Comparison of ENCODE assay signal across 8 mouse cellular contexts in genomic region chr4:137866206-137866863, GRCm38 (mm10). TPM values are rescaled to one million over a fixed set of nuclear protein-coding genes. Genes with fewer than 3 reads are reported as not detected.
DNase-seq lines count a peak whose midpoint lies in the region; ATAC-seq and TF ChIP-seq lines count a peak whose summit lies in the region.

No protein-coding gene starts in this region.

- peak overlapping the region; percentile 63; the same call in 1 of the 2 replicates for H3K27ac ChIP-seq in layer of hippocampus, adult 2 months
- 0 out of 2 replicates have a peak overlapping the region, but pooled peaks have one; percentile 43 for H3K27ac ChIP-seq in hindbrain, embryonic 11.5 days (ENCODE audit: low read depth, low read length)
- no peak overlapping the region for H3K27ac ChIP-seq in liver, postnatal 0 days (ENCODE audit: low read depth)

- no peaks in the 10 kb centered on the region for H3K36me3 ChIP-seq in hindbrain, embryonic 11.5 days (ENCODE audit: control insufficient read depth, insufficient read depth, low read length)
- no peaks in the 10 kb centered on the region for H3K36me3 ChIP-seq in liver, postnatal 0 days (replicated peaks; ENCODE audit: insufficient read depth, low read length)

- no peak overlapping the region for H3K4me2 ChIP-seq in hindbrain, embryonic 11.5 days (replicated peaks; ENCODE audit: low read depth, low read length)
- peak overlapping the region; percentile 30 for H3K4me2 ChIP-seq in liver, postnatal 0 days (ENCODE audit: low read depth, low read length)

- TF ChIP-seq EP300 in liver, postnatal 0 days (IDR thresholded peaks at IDR 0.05; ENCODE audit: low read depth) = no peak

- 49% methylated on average over 19 of the region's 19 CpGs for WGBS in hindbrain, embryonic 11.5 days
- WGBS in liver, postnatal 0 days (ENCODE audit: insufficient replicate concordance) = 21% methylated on average over 19 of the region's 19 CpGs

- ATAC-seq in hindbrain, embryonic 11.5 days (ENCODE audit: low FRiP score) = no peak
- no peak for ATAC-seq in liver, postnatal 0 days

- no peaks in the 10 kb centered on the region for H3K27me3 ChIP-seq in hindbrain, embryonic 11.5 days (ENCODE audit: control insufficient read depth, insufficient read depth, low read length)
- no peaks in the 10 kb centered on the region for H3K27me3 ChIP-seq in liver, postnatal 0 days (ENCODE audit: insufficient read depth, low read length)

- H3K4me1 ChIP-seq in hindbrain, embryonic 11.5 days (replicated peaks; ENCODE audit: control insufficient read depth, insufficient read depth, low read length) = peaks cover 16% of the 10 kb centered on the region
- H3K4me1 ChIP-seq in liver, postnatal 0 days (ENCODE audit: insufficient read depth) = peaks cover 49% of the 10 kb centered on the region

- DNase-seq in layer of hippocampus, adult 2 months (ENCODE audit: low spot score in 2 of 2) = peak in 1 of 2 experiments; percentile 41
- DNase-seq in layer of hippocampus, postnatal 25 days (ENCODE audit: extremely low spot score in 1 of 2, low spot score in 1 of 2) = no peak
- peak; percentile 59 for DNase-seq in ZHBTc4 (ENCODE audit: low read depth, low spot score)
- DNase-seq in hindbrain, embryonic 11.5 days (ENCODE audit: low spot score) = peak; percentile 70
- DNase-seq in liver, postnatal 0 days = peak; percentile 77
- DNase-seq in retina, postnatal 1 day = peak; percentile 81
- no peak for DNase-seq in urinary bladder, postnatal 36 days (ENCODE audit: low spot score in 2 of 2)
- DNase-seq in testis, postnatal 14 days (ENCODE audit: low spot score) = no peak

- no peaks in the 10 kb centered on the region for H3K9me3 ChIP-seq in hindbrain, embryonic 11.5 days (ENCODE audit: control insufficient read depth, low read length)
- no peaks in the 10 kb centered on the region for H3K9me3 ChIP-seq in liver, postnatal 0 days (ENCODE audit: low read length)

- H3K9ac ChIP-seq in hindbrain, embryonic 11.5 days (ENCODE audit: low read depth, low read length) = no peak overlapping the region
- no peak overlapping the region for H3K9ac ChIP-seq in liver, postnatal 0 days (replicated peaks)

- TF ChIP-seq CTCF in layer of hippocampus, adult 2 months (conservative IDR thresholded peaks at IDR 0.05) = no peak
- no peak for TF ChIP-seq CTCF in liver, postnatal 0 days (IDR thresholded peaks at IDR 0.05; ENCODE audit: low read depth)

- peak overlapping the region; percentile 26; the same call in 1 of the 2 replicates for H3K4me3 ChIP-seq in layer of hippocampus, adult 2 months
- H3K4me3 ChIP-seq in hindbrain, embryonic 11.5 days (ENCODE audit: low read depth, low read length) = no peak overlapping the region
- no peak overlapping the region for H3K4me3 ChIP-seq in liver, postnatal 0 days (ENCODE audit: low read depth, low read length)

RNA-seq across cellular contexts. Expression of gene Ece1, which starts 4.3 kb away (rescaled TPM):
- total RNA-seq in layer of hippocampus, adult 2 months (2021) = 10 to 100 TPM; 47.5 to 58.0 TPM
- total RNA-seq in layer of hippocampus, postnatal 25 days (2021) = 10 to 100 TPM; 50.3 to 52.3 TPM
- 25.1 and 29.2 TPM in 2 replicates for polyA plus RNA-seq in hindbrain, embryonic 11.5 days (2014; fragmentation: Nextera tagmentation; extraction: Ambion mirVana)
- 32.9 and 35.7 TPM in 2 replicates for polyA plus RNA-seq in liver, postnatal 0 days (2015; fragmentation: Nextera tagmentation; extraction: Ambion mirVana)

Comparison
In these comparisons a context has a peak if more than half of its experiments do, and no peak if none do; other contexts are left out.
1. DNase-seq: peak in ZHBTc4 (single experiment), hindbrain, embryonic 11.5 days (single experiment), liver, postnatal 0 days (single experiment) and retina, postnatal 1 day (single experiment); none in layer of hippocampus, postnatal 25 days (0 of 2), urinary bladder, postnatal 36 days (0 of 2) and testis, postnatal 14 days (single experiment).